Mouse (Mus musculus) gastrocnemius, postnatal 36 days (tissue): ENCODE results near the gene Zfp628. TPM values are rescaled to one million over a fixed set of nuclear protein-coding genes. Genes with fewer than 3 reads are reported as not detected.
"Not testable (repeated sequence)": the region's sequence is repeated elsewhere in the genome, so short reads cannot be mapped to it uniquely, and the experiment has no call there.

Experiments
- DNase-seq, 2 experiments: peaks; one replicate each; pipeline ENCODE4 v3.0.0; 2022
- intact Hi-C: fragments of 180-260 bp; cut with DNase I; formaldehyde crosslinking; loops from one replicate; pipeline ENCODE4 v1.15.1; 2025
- long read RNA-seq, 2 experiments: library from polyadenylated mRNA; stranded (forward); transcript quantifications; one replicate each; pipeline ENCODE4 v2.0.0; 2021
- total RNA-seq, 2 experiments: library from RNA; stranded (reverse); gene quantifications; 2 replicates each; pipeline ENCODE4 v1.2.3; 2021

Gene Zfp628
- 1 to 10 TPM; 8.9 TPM for total RNA-seq
- long read RNA-seq, experiment 1, partial matches to known transcripts = 0 of 2 reads
- long read RNA-seq, experiment 1, other reads (novel, unspliced or antisense) = 2 of 2 reads
- long read RNA-seq, experiment 2, partial matches to known transcripts = 0 of 6 reads
- long read RNA-seq, experiment 2, other reads (novel, unspliced or antisense) = 6 of 6 reads

GRCm38 (mm10) chr7:4915007-4915665 lies at the start of gene Zfp628:
Zfp628 (plus strand) TSS chr7:4915217.
- DNase-seq = peak; percentile 88 to 96
- intact Hi-C loops = loop anchor here (10.0 kb wide), 1 partner anchor 50 kb away; no protein-coding TSS in a partner anchor

GRCm38 (mm10) chr7:4865579-4866493 lies 49.2 kb upstream of the Zfp628 start:
- intact Hi-C loops = loop anchor here (10.0 kb wide), 2 partner anchors 49 to 51 kb away; partner anchors contain the start of genes Ube2s and Zfp628
- DNase-seq = peak; percentile 96

GRCm38 (mm10) chr7:4866631-4867180 lies 48.3 kb upstream of the Zfp628 start:
- DNase-seq = no peak
- intact Hi-C loops = loop anchor here (10.0 kb wide), 2 partner anchors 48 to 52 kb away; partner anchors contain the start of genes Ube2s and Zfp628

- intact Hi-C loops = loop anchor here (5.0 kb wide), 1 partner anchor 1277 kb away; no protein-coding TSS in a partner anchor
- no peak for DNase-seq
Measured at GRCm38 (mm10) chr7:4870133-4870532, 44.9 kb upstream of the Zfp628 start, which contains the start of gene Isoc2b. Isoc2b (minus strand) TSS chr7:4870258.

GRCm38 (mm10) chr7:4876753-4877221 lies 38.2 kb upstream of the Zfp628 start, which contains the start of gene Isoc2a:
Isoc2a (plus strand) TSS chr7:4877153.
- intact Hi-C loops = no loop called here
- peak; percentile 73 to 89 for DNase-seq

- DNase-seq = no peak
- intact Hi-C loops = no loop called here
Measured at GRCm38 (mm10) chr7:4877226-4877625, 37.8 kb upstream of the Zfp628 start.

- DNase-seq = no peak
- intact Hi-C loops = no loop called here
Measured at GRCm38 (mm10) chr7:4878186-4878585, 36.8 kb upstream of the Zfp628 start.

GRCm38 (mm10) chr7:4879036-4879435 lies 36.0 kb upstream of the Zfp628 start:
- intact Hi-C loops, DNase-seq: not testable (repeated sequence)

GRCm38 (mm10) chr7:4886680-4887079 lies 28.3 kb upstream of the Zfp628 start:
- no peak for DNase-seq
- intact Hi-C loops = no loop called here

- no peak for DNase-seq
- intact Hi-C loops = no loop called here
Measured at GRCm38 (mm10) chr7:4895186-4895585, 19.8 kb upstream of the Zfp628 start.

GRCm38 (mm10) chr7:4898851-4899648 lies 16.0 kb upstream of the Zfp628 start:
- no peak for DNase-seq
- intact Hi-C loops = no loop called here

GRCm38 (mm10) chr7:4899649-4900522 lies 15.1 kb upstream of the Zfp628 start:
- intact Hi-C loops = no loop called here
- DNase-seq = no peak

GRCm38 (mm10) chr7:4900523-4900851 lies 14.5 kb upstream of the Zfp628 start:
- intact Hi-C loops = no loop called here
- no peak for DNase-seq

GRCm38 (mm10) chr7:4901171-4901570 lies 13.8 kb upstream of the Zfp628 start:
- intact Hi-C loops = no loop called here
- no peak for DNase-seq

GRCm38 (mm10) chr7:4902404-4902803 lies 12.6 kb upstream of the Zfp628 start:
- intact Hi-C loops = no loop called here
- DNase-seq = no peak

- intact Hi-C loops = no loop called here
- DNase-seq = no peak
Measured at GRCm38 (mm10) chr7:4906466-4906950, 8.5 kb upstream of the Zfp628 start, which contains the start of gene Gm36210. Gm36210 (minus strand) TSS chr7:4906516.

- DNase-seq = peak in 1 of 2 experiments; percentile 54
- intact Hi-C loops = loop anchor here (10.0 kb wide), 1 partner anchor 47 kb away; no protein-coding TSS in a partner anchor
Measured at GRCm38 (mm10) chr7:4911561-4911960, 3.5 kb upstream of the Zfp628 start.

- DNase-seq = no peak
- intact Hi-C loops = loop anchor here (10.0 kb wide), 1 partner anchor 47 kb away; no protein-coding TSS in a partner anchor
Measured at GRCm38 (mm10) chr7:4912248-4912647, 2.8 kb upstream of the Zfp628 start.
